Mouse (Mus musculus) midbrain, postnatal 0 days (tissue): Measurements from ENCODE around the gene Echdc2. TPM values are rescaled to one million over a fixed set of nuclear protein-coding genes. Genes with fewer than 3 reads are reported as not detected.
"Not testable (repeated sequence)": the region's sequence is repeated elsewhere in the genome, so short reads cannot be mapped to it uniquely, and the experiment has no call there.

ENCODE experiments used
- ATAC-seq: fragments of 200-750 bp; cut with Nextera tagmentation; 2 replicates; pipeline ENCODE4 v1.8.0; 2017; ENCODE audit warnings: moderate number of reproducible peaks, mild to moderate bottlenecking, moderate TSS enrichment, moderate library complexity; ENCODE audit not compliant: low FRiP score
- DNase-seq: peaks from one replicate; pipeline ENCODE4 v3.0.0-alpha.2; 2015; ENCODE audit warnings: low spot score
- H3K27ac ChIP-seq: fragments of 300-500 bp; sonication (generic); 2 replicates; pipeline ENCODE4 v1.5.1; 2014; ENCODE audit warnings: low read depth, mild to moderate bottlenecking, low read length, mixed read lengths
- H3K27me3 ChIP-seq: fragments of 300-500 bp; sonication (generic); 2 replicates; pipeline ENCODE4 v1.6.1; 2014; ENCODE audit warnings: low read length, control low read depth, mixed read lengths; ENCODE audit not compliant: insufficient read depth
- H3K36me3 ChIP-seq: fragments of 300-500 bp; sonication (generic); 2 replicates; pipeline ENCODE4 v1.6.1; 2014; ENCODE audit warnings: low read length, control low read depth, mixed read lengths; ENCODE audit not compliant: insufficient read depth
- H3K4me1 ChIP-seq: fragments of 300-500 bp; sonication (generic); 2 replicates; pipeline ENCODE4 v1.6.1; 2014; ENCODE audit warnings: mild to moderate bottlenecking, control low read depth, antibody characterized with exemption, low read length, mixed read lengths; ENCODE audit not compliant: insufficient read depth
- H3K4me2 ChIP-seq: fragments of 300-500 bp; sonication (generic); 2 replicates; pipeline ENCODE4 v1.6.1; 2014; ENCODE audit warnings: low read depth, mild to moderate bottlenecking, low read length, mixed read lengths; ENCODE audit not compliant: poor library complexity, severe bottlenecking
- H3K4me3 ChIP-seq: fragments of 300-500 bp; sonication (generic); 2 replicates; pipeline ENCODE4 v1.5.1; 2014; ENCODE audit warnings: low read depth, mild to moderate bottlenecking, low read length, moderate library complexity
- H3K9ac ChIP-seq: fragments of 300-500 bp; sonication (generic); replicated peaks from 2 replicates; pipeline ENCODE4 v1.6.1; 2014; ENCODE audit warnings: mild to moderate bottlenecking, low read length, moderate library complexity, mixed read lengths; ENCODE audit not compliant: poor library complexity, severe bottlenecking
- H3K9me3 ChIP-seq: fragments of 300-500 bp; sonication (generic); 2 replicates; pipeline ENCODE4 v1.6.1; 2016; ENCODE audit warnings: low read length, control low read depth
- CTCF ChIP-seq: IDR thresholded peaks from 2 replicates; pipeline ENCODE4 v1.5.1; 2016; ENCODE audit warnings: antibody characterized with exemption, mild to moderate bottlenecking
- WGBS: fragments of 180-500 bp; shearing (Covaris S2); extraction: QIAGEN DNeasy Blood & Tissue Kit; methylation state at CpG from one replicate; pipeline ENCODE4 v1.1.7; 2014; 5-methylcytosine and 5-hydroxymethylcytosine counted together
- polyA plus RNA-seq: library from polyadenylated mRNA; unstranded; fragments of >200 nt; fragmentation: Nextera tagmentation; extraction: Ambion mirVana; gene quantifications from 2 replicates; pipeline ENCODE4 v1.2.1, GENCODE M21; 2015
- total RNA-seq: library from RNA; depleted of rRNA; stranded (reverse); fragments of >200 nt; gene quantifications from 2 replicates; pipeline ENCODE4 v1.2.3, GENCODE M21; 2014

Gene Echdc2
- total and polyA plus RNA-seq, 2 experiments from 2014 or later: 9.8 to 32.1 TPM

- no peak within 1 kb of the TSS for H3K4me3 ChIP-seq
- DNase-seq (no peak), ATAC-seq (no peak)
- H3K27ac ChIP-seq: no peak within 1 kb of the TSS
- H3K4me2 ChIP-seq: no peak within 1 kb of the TSS
- H3K36me3 ChIP-seq: no peaks in the 10 kb centered on the region
- no peak within 1 kb of the TSS for H3K9ac ChIP-seq
- 90% methylated on average over 1 of the region's 1 CpGs for WGBS
- H3K27me3 ChIP-seq: no peaks in the 10 kb centered on the region
- no peak for TF ChIP-seq CTCF
- no peaks in the 10 kb centered on the region for H3K9me3 ChIP-seq
- no peaks in the 10 kb centered on the region for H3K4me1 ChIP-seq
Measured at GRCm38 (mm10) chr4:108144880-108145279, 20.4 kb upstream of the Echdc2 start, which contains the start of gene Scp2. Scp2 (minus strand) TSS chr4:108144998.

- not testable (repeated sequence) for H3K9ac ChIP-seq, H3K27ac ChIP-seq, H3K4me2 ChIP-seq, ATAC-seq, H3K27me3 ChIP-seq, DNase-seq, H3K4me1 ChIP-seq, H3K4me3 ChIP-seq, H3K9me3 ChIP-seq, H3K36me3 ChIP-seq
- WGBS: 49% methylated on average over 3 of the region's 3 CpGs
Measured at GRCm38 (mm10) chr4:108145554-108145953, 19.7 kb upstream of the Echdc2 start.

GRCm38 (mm10) chr4:108155141-108155540 lies 10.1 kb upstream of the Echdc2 start:
- H3K4me2 ChIP-seq, H3K4me1 ChIP-seq, H3K4me3 ChIP-seq, H3K36me3 ChIP-seq, H3K27me3 ChIP-seq, H3K27ac ChIP-seq, H3K9ac ChIP-seq, H3K9me3 ChIP-seq, DNase-seq, ATAC-seq: not testable (repeated sequence)
- WGBS: 79% methylated on average over 1 of the region's 1 CpGs

- H3K27me3 ChIP-seq: no peaks in the 10 kb centered on the region
- ATAC-seq: no peak
- no peak overlapping the region for H3K9ac ChIP-seq
- no peak overlapping the region for H3K4me2 ChIP-seq
- no peak overlapping the region for H3K27ac ChIP-seq
- no peak for TF ChIP-seq CTCF
- H3K36me3 ChIP-seq: no peaks in the 10 kb centered on the region
- DNase-seq: no peak
- 93% methylated on average over 8 of the region's 8 CpGs for WGBS
- H3K4me3 ChIP-seq: no peak overlapping the region
- H3K9me3 ChIP-seq: no peaks in the 10 kb centered on the region
- no peaks in the 10 kb centered on the region for H3K4me1 ChIP-seq
Measured at GRCm38 (mm10) chr4:108161936-108162335, 3.3 kb upstream of the Echdc2 start.

- no peak for TF ChIP-seq CTCF
- no peaks in the 10 kb centered on the region for H3K4me1 ChIP-seq
- ATAC-seq: no peak
- no peak overlapping the region for H3K27ac ChIP-seq
- H3K36me3 ChIP-seq: no peaks in the 10 kb centered on the region
- 87% methylated on average over 3 of the region's 3 CpGs for WGBS
- no peak overlapping the region for H3K4me3 ChIP-seq
- H3K4me2 ChIP-seq: no peak overlapping the region
- no peaks in the 10 kb centered on the region for H3K27me3 ChIP-seq
- H3K9me3 ChIP-seq: no peaks in the 10 kb centered on the region
- H3K9ac ChIP-seq: no peak overlapping the region
- no peak for DNase-seq
Measured at GRCm38 (mm10) chr4:108163291-108163690, 1.9 kb upstream of the Echdc2 start.

- no peak for TF ChIP-seq CTCF
- Histone ChIP-seq H3K27me3 (no peaks in the 10 kb centered on the region), H3K4me2 (no peak overlapping the region), H3K36me3 (no peaks in the 10 kb centered on the region), H3K4me1 (no peaks in the 10 kb centered on the region), H3K9me3 (no peaks in the 10 kb centered on the region), H3K4me3 (no peak overlapping the region), H3K9ac (no peak overlapping the region), H3K27ac (no peak overlapping the region)
- DNase-seq (no peak), ATAC-seq (no peak)
- WGBS: 90% methylated on average over 4 of the region's 4 CpGs
Measured at GRCm38 (mm10) chr4:108166874-108167273, 1.6 kb downstream of the Echdc2 start.

GRCm38 (mm10) chr4:108168056-108168455 lies 2.8 kb downstream of the Echdc2 start:
- H3K27me3 ChIP-seq: no peaks in the 10 kb centered on the region
- no peak overlapping the region for H3K27ac ChIP-seq
- no peak for TF ChIP-seq CTCF
- H3K9me3 ChIP-seq: no peaks in the 10 kb centered on the region
- ATAC-seq (no peak), DNase-seq (no peak)
- no peak overlapping the region for H3K4me3 ChIP-seq
- no peak overlapping the region for H3K9ac ChIP-seq
- no peaks in the 10 kb centered on the region for H3K4me1 ChIP-seq
- 80% methylated on average over 6 of the region's 6 CpGs for WGBS
- no peak overlapping the region for H3K4me2 ChIP-seq
- no peaks in the 10 kb centered on the region for H3K36me3 ChIP-seq
